Mouse (Mus musculus): Measurements from ENCODE around the gene Gm45783.
"Not testable (repeated sequence)": the region's sequence is repeated elsewhere in the genome, so short reads cannot be mapped to it uniquely, and the experiment has no call there.

Gene Gm45783

DNA sequence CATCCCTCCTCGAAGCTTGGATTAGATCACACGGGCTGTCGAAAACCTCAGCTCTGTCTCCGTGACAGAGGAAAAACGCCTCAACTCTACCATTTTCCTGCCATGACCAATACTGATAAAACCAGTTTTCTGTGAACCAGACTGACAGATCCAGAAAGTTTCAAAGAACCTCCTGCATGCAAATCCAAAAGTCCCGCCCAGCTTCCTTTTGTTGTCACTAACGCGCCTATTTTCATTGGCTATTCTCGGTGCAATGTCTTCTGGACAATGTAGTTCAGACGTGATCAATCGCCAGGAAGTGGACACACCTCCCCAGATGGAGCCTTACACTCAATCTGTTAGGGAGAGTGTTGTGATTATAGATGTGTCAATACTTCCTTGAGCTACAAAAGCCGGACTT is at the start of gene Gm45783:
Gm45783 (minus strand) TSS at position 143 of the 400 bp plus-strand sequence.
- DNase-seq (ENCODE audit: low read depth, low spot score), result not testable (repeated sequence)

DNA sequence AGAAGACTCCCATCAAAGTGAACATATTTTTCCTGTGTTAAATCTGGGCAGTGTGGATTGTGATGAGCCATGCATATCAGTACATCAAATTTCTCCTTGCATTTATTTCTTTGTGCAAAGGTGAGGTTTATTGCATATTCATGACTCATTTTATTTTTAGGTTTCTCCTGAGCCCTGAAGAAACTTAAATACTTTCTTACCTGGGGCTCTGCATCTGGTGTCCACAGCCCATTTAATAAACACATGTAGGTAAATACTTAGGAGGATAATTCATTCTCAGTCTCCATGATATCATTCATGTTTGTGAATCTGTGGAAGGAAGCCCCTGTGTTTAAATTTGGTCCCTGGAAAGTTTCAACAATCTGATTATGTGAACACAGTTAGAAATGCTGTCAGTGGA is 25.2 kb upstream of the Gm45783 start, which contains the start of gene Vmn2r31:
Vmn2r31 (minus strand) TSS at position 101 of the 400 bp plus-strand sequence.
- not testable (repeated sequence) for DNase-seq (ENCODE audit: low read depth, low spot score)

DNA sequence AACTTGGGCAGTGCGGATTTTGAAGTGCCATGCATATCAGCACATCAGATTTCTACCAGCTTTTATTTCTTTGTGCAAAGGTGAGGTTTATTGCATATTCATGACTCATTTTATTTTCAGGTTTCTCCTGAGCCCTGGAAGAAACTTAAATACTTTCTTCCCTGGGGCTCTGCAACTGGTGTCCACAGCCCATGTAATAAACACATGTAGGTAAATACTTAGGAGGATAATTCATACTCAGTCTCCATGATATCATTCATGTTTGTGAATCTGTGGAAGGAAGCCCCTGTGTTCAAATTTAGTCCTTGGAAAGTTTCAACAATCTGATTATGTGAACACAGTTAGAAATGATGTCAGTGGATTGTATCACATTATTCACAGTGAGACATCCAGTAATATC is 36.9 kb downstream of the Gm45783 start, which contains the start of gene Vmn2r30:
Vmn2r30 (minus strand) TSS at position 101 of the 400 bp plus-strand sequence.
- DNase-seq (ENCODE audit: low read depth, low spot score), result not testable (repeated sequence)

DNA sequence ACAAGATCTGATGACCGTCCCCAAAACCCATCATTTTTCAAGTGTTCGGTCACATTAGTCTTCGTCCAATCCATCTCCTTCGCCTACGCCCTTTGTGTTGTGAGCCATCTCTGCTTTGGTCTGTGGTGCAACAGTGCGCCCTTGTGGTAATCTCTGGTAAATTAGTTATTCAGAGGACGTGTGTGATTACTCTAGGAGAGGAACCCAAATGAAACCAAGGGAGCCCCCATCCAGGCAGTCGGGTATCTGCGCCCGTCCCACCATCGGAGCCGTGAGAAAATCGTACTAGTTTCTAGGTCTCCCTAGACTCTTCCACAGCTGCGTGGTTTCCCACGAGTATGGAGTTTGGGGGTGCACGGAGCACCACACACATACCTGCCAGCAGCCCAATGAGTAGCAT is 78.8 kb downstream of the Gm45783 start:
- peak; percentile 66 for DNase-seq (ENCODE audit: low read depth, low spot score)

Measured in ES-CJ7 (cell line).